Mouse (Mus musculus) thymus, adult 2 months (tissue): ENCODE measurements around the gene Prkd3. TPM values are rescaled to one million over a fixed set of nuclear protein-coding genes. Genes with fewer than 3 reads are reported as not detected.

ENCODE experiments used
- DNase-seq: peaks from one replicate; pipeline ENCODE4 v3.0.0; 2021
- H3K27ac ChIP-seq: fragments of 200-500 bp; 2 replicates; pipeline ENCODE4 v1.5.1; 2012; ENCODE audit warnings: low read length, control low read depth; ENCODE audit not compliant: control insufficient read depth, insufficient read depth
- H3K27me3 ChIP-seq: fragments of 200-500 bp; 2 replicates; pipeline ENCODE4 v1.6.1; 2012; ENCODE audit warnings: mild to moderate bottlenecking, low read length, moderate library complexity, mixed read lengths; ENCODE audit not compliant: control insufficient read depth, insufficient read depth
- H3K36me3 ChIP-seq: fragments of 200-500 bp; 2 replicates; pipeline ENCODE4 v1.6.1; 2012; ENCODE audit warnings: mild to moderate bottlenecking, low read length, moderate library complexity; ENCODE audit not compliant: control insufficient read depth, insufficient read depth
- H3K4me1 ChIP-seq: fragments of 200-500 bp; replicated peaks from 2 replicates; pipeline ENCODE4 v1.6.1; 2012; ENCODE audit warnings: low read length; ENCODE audit not compliant: control insufficient read depth, insufficient read depth
- H3K4me3 ChIP-seq: fragments of 200-500 bp; 2 replicates; pipeline ENCODE4 v1.5.1; 2012; ENCODE audit warnings: mild to moderate bottlenecking, low read length, control low read depth, moderate library complexity; ENCODE audit not compliant: control insufficient read depth, insufficient read depth
- CTCF ChIP-seq: fragments of 200-500 bp; IDR thresholded peaks from 2 replicates; pipeline ENCODE4 v1.5.1; 2012; ENCODE audit warnings: mild to moderate bottlenecking, control low read depth, low read length, moderate library complexity, borderline replicate concordance; ENCODE audit not compliant: control insufficient read depth, poor library complexity, insufficient read depth; ENCODE audit errors: extremely low read depth
- POLR2A ChIP-seq: fragments of 200-500 bp; IDR thresholded peaks from 2 replicates; pipeline ENCODE4 v1.6.1; 2012; ENCODE audit warnings: mild to moderate bottlenecking, low read length, control low read depth, moderate library complexity; ENCODE audit not compliant: control insufficient read depth, poor library complexity, insufficient read depth; ENCODE audit errors: extremely low read depth
- WGBS: fragments of 180-500 bp; shearing (Covaris S2); methylation state at CpG from one replicate; pipeline ENCODE4 v1.1.7; 2018; 5-methylcytosine and 5-hydroxymethylcytosine counted together
- polyA plus RNA-seq: library from polyadenylated mRNA; depleted of rRNA; stranded (reverse); fragments of >200 nt; gene quantifications from 2 replicates; pipeline ENCODE4 v1.2.3, GENCODE M21; 2012

Prkd3 gene
- polyA plus RNA-seq, 1 experiment = 16.8 TPM

DNA sequence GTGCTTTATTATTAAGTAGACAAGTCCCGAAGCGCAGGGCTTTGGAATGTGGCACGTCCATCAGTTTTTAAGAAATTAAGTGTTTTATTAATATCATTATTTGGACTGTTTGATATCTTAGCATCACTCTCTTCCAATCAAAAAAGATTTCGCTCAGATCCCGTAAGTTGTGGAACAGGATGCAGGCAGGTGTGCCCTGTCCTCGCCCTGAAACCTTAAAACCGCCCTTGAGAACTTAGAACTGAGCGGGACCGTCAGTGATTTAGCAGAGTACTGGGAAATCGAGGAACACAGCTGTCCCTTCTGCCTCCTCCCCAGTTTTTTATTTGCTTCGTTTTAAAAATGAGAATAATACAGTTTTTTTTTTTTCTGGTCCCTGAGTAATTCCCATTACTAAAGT lies 103.7 kb downstream of the Prkd3 start:
- H3K27ac ChIP-seq = peak overlapping the region; percentile 42; the same call in 1 of the 2 replicates
- H3K4me1 ChIP-seq = peaks cover 8% of the 10 kb centered on the region; the same call in 1 of the 2 replicates
- no peaks in the 10 kb centered on the region for H3K27me3 ChIP-seq
- no peak for DNase-seq
- H3K36me3 ChIP-seq = peaks cover 25% of the 10 kb centered on the region
- H3K4me3 ChIP-seq = peak overlapping the region; percentile 72
- TF ChIP-seq CTCF = no peak
- TF ChIP-seq POLR2A = no peak
- WGBS = 1% methylated on average over 11 of the region's 11 CpGs

DNA sequence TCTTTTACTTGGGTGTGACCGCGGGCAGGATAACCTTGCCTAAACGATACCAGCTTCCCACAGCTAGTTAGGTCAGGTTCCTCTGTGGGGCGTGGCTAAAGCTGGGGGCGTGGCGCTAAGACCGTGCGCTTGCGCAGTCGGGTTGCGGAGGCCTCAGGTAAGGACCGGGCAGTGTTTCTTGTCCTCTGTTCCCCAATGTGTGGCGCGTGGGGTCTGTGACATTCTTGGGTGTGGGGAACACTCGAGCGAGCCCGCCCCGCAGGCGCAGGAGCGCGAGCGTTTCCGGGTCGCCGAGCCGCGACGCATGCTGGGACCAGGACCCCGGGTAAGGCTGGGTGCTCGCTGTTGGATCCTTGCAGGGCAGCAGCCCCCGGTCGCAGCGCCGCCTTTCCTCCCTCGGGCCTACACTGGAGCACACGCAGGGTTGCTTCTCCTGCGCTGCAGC lies 104.2 kb downstream of the Prkd3 start, which contains the start of gene Cebpzos:
Gene Cebpzos (plus strand): TSS at position 132 of the 445 bp plus-strand sequence.
- Histone ChIP-seq H3K27ac (peak within 1 kb of the TSS; percentile 42; the same call in 1 of the 2 replicates), H3K4me3 (peak within 1 kb of the TSS; percentile 72), H3K27me3 (no peaks in the 10 kb centered on the region), H3K36me3 (peaks cover 19% of the 10 kb centered on the region), H3K4me1 (peaks cover 8% of the 10 kb centered on the region; the same call in 1 of the 2 replicates)
- under 1% methylated on average over 37 of the region's 37 CpGs for WGBS
- DNase-seq = peak; percentile 92
- TF ChIP-seq POLR2A (peak; percentile 84), CTCF (peak; percentile 60; the same call in 1 of the 2 replicates)

DNA sequence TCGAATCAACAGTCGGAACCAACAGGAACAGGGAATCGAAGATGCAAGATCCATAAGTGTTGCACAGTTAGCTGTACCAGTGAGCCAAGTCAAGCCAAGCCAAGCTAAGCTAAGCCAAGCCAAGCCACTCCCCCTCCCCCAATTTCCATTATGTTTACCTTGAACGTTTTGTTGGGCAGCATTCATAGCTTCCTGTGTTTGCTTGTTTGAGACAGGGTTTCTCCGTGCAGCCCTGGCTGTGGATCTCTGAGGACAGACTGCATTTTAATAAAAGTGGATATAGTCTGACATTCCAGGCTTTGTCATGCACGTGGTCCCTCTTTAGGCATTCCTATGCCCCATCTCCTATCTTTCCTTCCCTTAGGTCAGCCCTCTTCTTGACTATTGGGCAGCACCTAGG lies 104.8 kb downstream of the Prkd3 start:
- Histone ChIP-seq H3K36me3 (peaks cover 15% of the 10 kb centered on the region), H3K4me1 (peaks cover 8% of the 10 kb centered on the region; the same call in 1 of the 2 replicates), H3K27me3 (no peaks in the 10 kb centered on the region), H3K27ac (peak overlapping the region; percentile 1; the same call in 1 of the 2 replicates), H3K4me3 (peak overlapping the region; percentile 72; the same call in 1 of the 2 replicates)
- no peak for TF ChIP-seq POLR2A
- no peak for TF ChIP-seq CTCF
- 56% methylated on average over 6 of the region's 6 CpGs for WGBS
- no peak for DNase-seq

DNA sequence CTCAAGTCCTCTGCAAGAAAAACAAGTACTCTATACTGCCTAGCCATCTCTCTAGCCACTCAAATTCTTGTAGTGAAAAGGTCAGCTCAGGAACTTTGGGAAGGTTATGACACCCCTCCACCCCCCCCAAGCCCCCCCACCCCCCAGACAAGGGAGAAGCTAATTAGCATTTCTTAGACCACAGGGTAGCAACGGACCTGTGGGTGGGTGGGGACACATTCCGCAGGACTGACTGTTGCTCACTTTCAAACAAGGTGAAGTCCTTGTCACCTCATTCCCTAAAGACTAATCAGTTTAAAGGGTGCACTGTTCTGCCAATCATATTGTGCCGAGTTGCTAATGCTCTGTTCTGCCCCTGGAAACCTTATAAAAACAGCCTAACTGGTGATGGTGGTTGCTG lies 106.7 kb downstream of the Prkd3 start:
- H3K4me1 ChIP-seq = peaks cover 8% of the 10 kb centered on the region; the same call in 1 of the 2 replicates
- WGBS = 84% methylated on average over 3 of the region's 3 CpGs
- no peaks in the 10 kb centered on the region for H3K36me3 ChIP-seq
- no peak overlapping the region for H3K4me3 ChIP-seq
- DNase-seq = no peak
- TF ChIP-seq CTCF (no peak), POLR2A (no peak)
- H3K27ac ChIP-seq = no peak overlapping the region
- no peaks in the 10 kb centered on the region for H3K27me3 ChIP-seq

DNA sequence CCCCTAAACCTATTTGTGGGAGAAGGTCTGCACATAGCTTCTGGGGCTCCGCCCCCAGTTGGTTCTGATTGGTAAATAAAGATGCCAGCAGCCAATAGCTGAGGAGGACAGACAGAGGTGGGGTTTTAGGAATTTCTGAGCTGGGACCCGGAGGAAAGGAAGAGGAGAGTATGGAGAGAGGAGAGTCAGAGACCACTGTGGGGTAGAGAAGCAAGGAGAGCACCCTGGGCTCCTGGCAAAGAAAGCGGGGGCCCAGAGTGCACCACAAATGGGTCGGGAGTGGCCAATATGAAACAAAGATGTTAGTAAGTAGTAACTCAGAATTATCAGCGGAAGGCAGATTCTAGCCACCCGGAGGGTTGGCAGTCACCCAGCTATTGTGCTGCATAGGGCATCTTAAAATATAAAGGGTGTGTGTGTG lies 107.7 kb downstream of the Prkd3 start:
- peaks cover 8% of the 10 kb centered on the region; the same call in 1 of the 2 replicates for H3K4me1 ChIP-seq
- H3K27ac ChIP-seq = no peak overlapping the region
- TF ChIP-seq POLR2A = no peak
- TF ChIP-seq CTCF = no peak
- H3K4me3 ChIP-seq = peak overlapping the region; percentile 36
- no peaks in the 10 kb centered on the region for H3K36me3 ChIP-seq
- DNase-seq = peak; percentile 35
- H3K27me3 ChIP-seq = no peaks in the 10 kb centered on the region
- WGBS = 42% methylated on average over 6 of the region's 6 CpGs

DNA sequence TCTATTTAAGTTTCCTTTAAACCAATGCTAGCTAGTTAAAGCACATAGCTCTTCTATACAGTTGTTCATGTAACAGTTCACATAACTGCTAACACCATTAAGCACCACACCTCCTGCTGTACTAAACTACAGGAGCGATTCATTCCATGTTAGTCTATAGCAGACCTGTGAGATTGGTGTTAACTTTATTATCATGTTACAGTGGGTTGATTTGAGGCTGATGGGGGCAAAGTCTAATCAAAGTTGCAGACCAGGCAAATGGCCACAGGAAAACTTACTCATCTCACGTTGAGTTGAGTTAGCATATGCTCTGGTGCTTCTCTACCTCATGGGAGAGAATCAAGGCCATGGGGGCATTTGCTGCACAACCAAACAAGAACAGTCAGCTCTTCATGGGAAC lies 111.2 kb downstream of the Prkd3 start:
- 0 out of 2 replicates have a peak, but pooled peaks cover 3% of the 10 kb centered on the region for H3K4me1 ChIP-seq
- WGBS = 76% methylated on average over 2 of the region's 2 CpGs

More for the DNA sequence above, 111.2 kb downstream of the Prkd3 start:
- Histone ChIP-seq H3K27ac (no peak overlapping the region), H3K27me3 (no peaks in the 10 kb centered on the region), H3K36me3 (no peaks in the 10 kb centered on the region), H3K4me3 (no peak overlapping the region)
- TF ChIP-seq CTCF = no peak
- TF ChIP-seq POLR2A = no peak
- no peak for DNase-seq
